Mouse (Mus musculus) megakaryocyte-erythroid progenitor cell, adult 5-6 weeks (primary cell): ENCODE measurements around the gene Lce1k. TPM values are rescaled to one million over a fixed set of nuclear protein-coding genes. Genes with fewer than 3 reads are reported as not detected.
"Not testable (repeated sequence)": the region's sequence is repeated elsewhere in the genome, so short reads cannot be mapped to it uniquely, and the experiment has no call there.

Experiments used
- ATAC-seq: replicated peaks from 2 replicates; pipeline ENCODE4 v1.8.0; 2016; ENCODE audit warnings: mild to moderate bottlenecking, inconsistent platforms; ENCODE audit not compliant: severe bottlenecking, poor library complexity, low FRiP score, low TSS enrichment
- total RNA-seq, 2 experiments: library from RNA; stranded (forward) in 1 of 2; stranded (reverse) in 1 of 2; fragments of 200-1000, 215-1000 nt in 1 of 2; fragments of >200 nt in 1 of 2; fragmentation: Nextera tagmentation in 1 of 2; gene quantifications; 2 replicates each; pipeline ENCODE4 v1.2.3; 2014 to 2017

The Lce1k gene
- total RNA-seq (2014; fragmentation: Nextera tagmentation) (not detected in 2 replicates), total RNA-seq (2017) (not detected in 2 replicates)

DNA sequence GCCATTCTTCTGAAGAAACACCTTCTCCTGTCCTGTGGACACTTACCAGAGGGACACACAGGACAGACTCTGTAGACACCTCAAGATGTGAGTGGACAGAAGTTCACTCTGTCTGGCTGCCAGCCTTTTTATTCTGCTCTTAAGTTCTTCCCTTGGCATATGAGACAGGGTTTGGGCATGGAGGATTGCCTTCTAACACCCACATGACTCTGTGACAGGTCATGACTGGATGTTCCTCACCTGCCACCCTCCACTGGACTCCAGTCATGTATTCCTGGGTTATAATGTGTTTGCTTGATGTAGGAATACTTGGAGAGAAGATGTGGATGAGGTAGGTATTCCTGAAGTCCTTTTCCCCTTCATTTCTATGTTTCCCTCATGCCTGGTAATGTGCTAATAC lies at the start of gene Lce1k:
Gene Lce1k, minus strand, starts transcription at position 101 of the 400 bp plus-strand sequence.
- ATAC-seq = no peak

DNA sequence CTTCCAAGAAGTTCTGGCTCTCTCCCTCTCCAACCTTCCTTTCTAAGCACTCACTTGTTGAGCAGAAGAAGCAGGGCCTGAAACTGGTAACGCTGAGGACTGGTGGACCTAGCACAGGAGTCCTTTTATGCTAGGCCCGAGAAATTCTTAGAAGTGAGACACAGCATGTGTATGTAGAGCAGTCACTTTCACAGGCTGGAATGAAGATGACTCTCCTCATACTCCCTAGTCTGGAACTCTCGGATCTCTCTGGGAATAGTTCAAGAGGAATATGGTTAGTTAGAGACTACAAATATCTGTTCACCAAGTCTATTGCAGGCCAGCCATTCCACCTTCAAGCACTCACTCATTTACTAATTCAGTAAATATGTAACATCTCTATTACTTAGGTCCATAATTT lies 43.5 kb upstream of the Lce1k start, which contains the start of gene Lce1l:
Gene Lce1l, minus strand, starts transcription at position 101 of the 400 bp plus-strand sequence.
- ATAC-seq = no peak

DNA sequence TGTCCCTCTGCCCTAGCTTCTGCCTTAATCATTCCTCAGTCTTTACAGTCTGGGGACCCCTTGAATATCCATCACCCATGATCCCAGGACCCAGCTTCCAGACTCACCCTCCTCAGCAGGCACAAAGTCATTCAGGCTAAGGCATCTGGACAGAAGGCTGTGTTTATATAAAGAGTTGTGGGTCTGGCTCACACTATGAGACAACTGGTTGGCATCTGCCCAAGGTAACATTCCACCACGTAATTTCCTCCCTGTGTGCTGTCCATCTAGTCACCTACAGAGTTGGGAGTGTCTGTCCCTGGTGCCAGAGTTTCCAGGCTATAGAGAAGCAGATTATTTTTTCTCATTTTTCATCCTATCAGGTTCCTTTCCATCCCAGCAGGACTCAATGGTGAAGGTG lies 19.4 kb upstream of the Lce1k start, which contains the start of gene Kprp:
Gene Kprp, minus strand, starts transcription at position 140 of the 400 bp plus-strand sequence.
- no peak for ATAC-seq

GRCm38 (mm10) chr3:92825808-92826207 lies 18.1 kb upstream of the Lce1k start:
- no peak for ATAC-seq

DNA sequence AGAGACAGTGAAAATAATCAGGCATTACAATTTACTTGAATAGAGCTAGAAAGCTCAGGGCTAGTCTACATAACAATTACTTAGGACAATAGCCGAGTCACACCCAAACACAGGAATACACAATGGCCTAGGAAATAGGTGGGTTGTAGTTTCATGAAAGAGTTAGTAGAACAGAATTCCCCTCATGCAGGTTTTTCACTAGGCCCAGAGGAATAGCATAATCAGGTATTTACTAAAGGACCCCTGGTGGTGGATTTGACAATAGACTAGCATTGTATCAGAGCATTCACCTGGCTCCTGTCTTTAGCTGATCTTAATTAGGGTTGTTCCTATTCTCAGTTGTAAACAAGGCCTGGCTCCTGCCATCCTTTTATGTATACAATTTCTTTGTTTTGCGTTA lies 8.3 kb upstream of the Lce1k start:
- ATAC-seq = not testable (repeated sequence)

GRCm38 (mm10) chr3:92815581-92815980 lies 7.9 kb upstream of the Lce1k start:
- ATAC-seq = no peak

DNA sequence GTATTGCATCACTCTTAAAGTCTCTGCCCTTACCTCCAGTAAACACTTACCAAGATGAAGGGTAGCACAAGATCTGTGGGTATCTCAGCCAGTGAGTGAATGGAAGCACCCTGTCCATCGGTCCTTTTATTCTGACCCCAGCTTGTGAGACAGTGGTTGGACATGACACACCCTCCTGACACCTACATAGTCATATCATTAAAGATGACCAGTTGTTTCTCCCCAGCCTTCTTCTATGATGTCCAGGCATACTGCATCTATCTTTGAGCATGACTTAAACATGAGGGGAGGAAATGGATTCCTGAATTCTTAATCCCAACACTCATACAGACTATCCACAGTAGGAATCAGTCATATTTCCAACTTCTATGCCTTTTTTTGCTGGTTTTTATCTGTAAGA lies 17.3 kb downstream of the Lce1k start, which contains the start of gene Lce1j:
Gene Lce1j, minus strand, starts transcription at position 101 of the 400 bp plus-strand sequence.
- no peak for ATAC-seq

- no peak for ATAC-seq
These were observed 28.9 kb downstream of the Lce1k start, which contains the start of gene Lce1i for GRCm38 (mm10) chr3:92778799-92779198. Gene Lce1i (minus strand): TSS chr3:92778899.

DNA sequence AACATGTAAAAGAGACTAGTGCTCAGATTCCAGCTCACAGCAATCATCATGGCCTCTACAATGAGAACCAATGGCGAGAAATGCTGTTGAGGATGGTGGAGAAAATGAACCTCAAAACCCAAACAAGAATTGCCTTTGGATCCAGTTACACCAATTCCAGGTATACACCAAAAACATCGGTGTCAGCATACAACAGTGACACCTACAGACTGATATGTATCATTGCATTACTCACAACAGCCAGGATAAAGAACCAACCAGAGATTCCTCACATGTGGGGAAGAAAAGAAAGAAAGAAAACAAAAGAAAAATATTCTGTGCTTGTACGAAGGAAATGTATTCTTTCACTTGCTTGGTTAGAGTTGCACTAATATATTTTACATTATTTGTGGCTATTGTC lies 36.1 kb downstream of the Lce1k start:
- ATAC-seq = no peak

DNA sequence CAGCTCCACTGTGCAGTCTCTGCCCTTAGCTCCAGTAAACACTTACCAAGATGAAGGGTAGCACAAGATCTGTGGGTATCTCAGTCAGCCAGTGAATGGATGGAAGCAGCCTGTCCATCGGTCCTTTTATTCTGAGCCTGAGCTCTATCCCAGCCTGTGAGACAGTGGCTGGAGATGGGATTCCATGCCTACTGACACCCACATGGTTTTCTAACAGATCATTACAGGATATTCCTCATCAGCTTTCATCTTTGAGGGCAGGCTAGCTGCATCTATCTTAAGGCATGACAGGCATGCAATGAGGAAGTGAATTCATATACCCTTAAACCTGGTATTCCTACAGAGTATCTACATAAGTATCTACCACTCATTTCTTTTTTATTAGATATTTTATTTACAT lies 42.7 kb downstream of the Lce1k start, which contains the start of gene Lce1h:
Gene Lce1h, minus strand, starts transcription at position 101 of the 400 bp plus-strand sequence.
- no peak for ATAC-seq

Other genes starting within 250 kb of the Lce1k start
- not detected in 2 replicates for gene Ivl, start 234.2 kb downstream of the Lce1k start, total RNA-seq (2014; fragmentation: Nextera tagmentation)
- not detected in 2 replicates for gene Ivl, start 234.2 kb downstream of the Lce1k start, total RNA-seq (2017)
- not detected in 2 replicates for gene Smcp, start 218.9 kb downstream of the Lce1k start, total RNA-seq (2014; fragmentation: Nextera tagmentation)
- not detected in 2 replicates for gene Smcp, start 218.9 kb downstream of the Lce1k start, total RNA-seq (2017)
- not detected in 2 replicates for gene 2210017I01Rik, start 200.4 kb downstream of the Lce1k start, total RNA-seq (2014; fragmentation: Nextera tagmentation)
- gene 2210017I01Rik, start 200.4 kb downstream of the Lce1k start, total RNA-seq (2017) = not detected in 2 replicates
- gene Lce6a, start 186.2 kb downstream of the Lce1k start, total RNA-seq (2014; fragmentation: Nextera tagmentation) = not detected in 2 replicates
- gene Lce6a, start 186.2 kb downstream of the Lce1k start, total RNA-seq (2017) = not detected in 2 replicates
- gene Lce1a1, start 159.6 kb downstream of the Lce1k start, total RNA-seq (2014; fragmentation: Nextera tagmentation) = not detected in 2 replicates
- gene Lce1a1, start 159.6 kb downstream of the Lce1k start, total RNA-seq (2017) = not detected in 2 replicates
- gene Lce1b, start 151.0 kb downstream of the Lce1k start, total RNA-seq (2014; fragmentation: Nextera tagmentation) = not detected in 2 replicates
- gene Lce1b, start 151.0 kb downstream of the Lce1k start, total RNA-seq (2017) = not detected in 2 replicates
- gene Lce1a2, start 137.6 kb downstream of the Lce1k start, total RNA-seq (2014; fragmentation: Nextera tagmentation) = not detected in 2 replicates
- not detected in 2 replicates for gene Lce1a2, start 137.6 kb downstream of the Lce1k start, total RNA-seq (2017)
- not detected in 2 replicates for gene Lce1c, start 128.6 kb downstream of the Lce1k start, total RNA-seq (2014; fragmentation: Nextera tagmentation)
- gene Lce1c, start 128.6 kb downstream of the Lce1k start, total RNA-seq (2017) = not detected in 2 replicates
- not detected in 2 replicates for gene Lce1d, start 120.7 kb downstream of the Lce1k start, total RNA-seq (2014; fragmentation: Nextera tagmentation)
- gene Lce1d, start 120.7 kb downstream of the Lce1k start, total RNA-seq (2017) = not detected in 2 replicates
- gene Lce1e, start 98.8 kb downstream of the Lce1k start, total RNA-seq (2014; fragmentation: Nextera tagmentation) = not detected in 2 replicates
- gene Lce1e, start 98.8 kb downstream of the Lce1k start, total RNA-seq (2017) = not detected in 2 replicates
- gene Lce1f, start 87.5 kb downstream of the Lce1k start, total RNA-seq (2014; fragmentation: Nextera tagmentation) = not detected in 2 replicates
- not detected in 2 replicates for gene Lce1f, start 87.5 kb downstream of the Lce1k start, total RNA-seq (2017)
- gene Gm38119, start 68.8 kb downstream of the Lce1k start, total RNA-seq (2014; fragmentation: Nextera tagmentation) = not detected in 2 replicates
- not detected in 2 replicates for gene Gm38119, start 68.8 kb downstream of the Lce1k start, total RNA-seq (2017)
- gene Lce1g, start 55.6 kb downstream of the Lce1k start, total RNA-seq (2014; fragmentation: Nextera tagmentation) = not detected in 2 replicates
- not detected in 2 replicates for gene Lce1g, start 55.6 kb downstream of the Lce1k start, total RNA-seq (2017)
- not detected in 2 replicates for gene Lce1h, start 42.8 kb downstream of the Lce1k start, total RNA-seq (2014; fragmentation: Nextera tagmentation)
- not detected in 2 replicates for gene Lce1h, start 42.8 kb downstream of the Lce1k start, total RNA-seq (2017)
- not detected in 2 replicates for gene Lce1i, start 29.0 kb downstream of the Lce1k start, total RNA-seq (2014; fragmentation: Nextera tagmentation)
- gene Lce1i, start 29.0 kb downstream of the Lce1k start, total RNA-seq (2017) = not detected in 2 replicates
- not detected in 2 replicates for gene Lce1j, start 17.4 kb downstream of the Lce1k start, total RNA-seq (2014; fragmentation: Nextera tagmentation)
- gene Lce1j, start 17.4 kb downstream of the Lce1k start, total RNA-seq (2017) = not detected in 2 replicates
- not detected in 2 replicates for gene Kprp, start 19.4 kb upstream of the Lce1k start, total RNA-seq (2014; fragmentation: Nextera tagmentation)
- gene Kprp, start 19.4 kb upstream of the Lce1k start, total RNA-seq (2017) = not detected in 2 replicates
- not detected in 2 replicates for gene Lce1l, start 43.4 kb upstream of the Lce1k start, total RNA-seq (2014; fragmentation: Nextera tagmentation)
- gene Lce1l, start 43.4 kb upstream of the Lce1k start, total RNA-seq (2017) = not detected in 2 replicates
- not detected in 2 replicates for gene 2310050C09Rik, start 62.3 kb upstream of the Lce1k start, total RNA-seq (2014; fragmentation: Nextera tagmentation)
- not detected in 2 replicates for gene 2310050C09Rik, start 62.3 kb upstream of the Lce1k start, total RNA-seq (2017)
- not detected in 2 replicates for gene Lce3a, start 118.3 kb upstream of the Lce1k start, total RNA-seq (2014; fragmentation: Nextera tagmentation)
- not detected in 2 replicates for gene Lce3a, start 118.3 kb upstream of the Lce1k start, total RNA-seq (2017)
- not detected in 2 replicates for gene Lce3b, start 125.1 kb upstream of the Lce1k start, total RNA-seq (2014; fragmentation: Nextera tagmentation)
- not detected in 2 replicates for gene Lce3b, start 125.1 kb upstream of the Lce1k start, total RNA-seq (2017)
- not detected in 2 replicates for gene Lce3c, start 136.6 kb upstream of the Lce1k start, total RNA-seq (2014; fragmentation: Nextera tagmentation)
- gene Lce3c, start 136.6 kb upstream of the Lce1k start, total RNA-seq (2017) = not detected in 2 replicates
- gene Lce3d, start 149.5 kb upstream of the Lce1k start, total RNA-seq (2014; fragmentation: Nextera tagmentation) = not detected in 2 replicates
- not detected in 2 replicates for gene Lce3d, start 149.5 kb upstream of the Lce1k start, total RNA-seq (2017)
- gene Lce3e, start 159.2 kb upstream of the Lce1k start, total RNA-seq (2014; fragmentation: Nextera tagmentation) = not detected in 2 replicates
- gene Lce3e, start 159.2 kb upstream of the Lce1k start, total RNA-seq (2017) = not detected in 2 replicates
- not detected in 2 replicates for gene Lce3f, start 184.3 kb upstream of the Lce1k start, total RNA-seq (2014; fragmentation: Nextera tagmentation)
- gene Lce3f, start 184.3 kb upstream of the Lce1k start, total RNA-seq (2017) = not detected in 2 replicates
- not detected in 2 replicates for gene Crct1, start 207.8 kb upstream of the Lce1k start, total RNA-seq (2014; fragmentation: Nextera tagmentation)
- gene Crct1, start 207.8 kb upstream of the Lce1k start, total RNA-seq (2017) = not detected in 2 replicates
- gene Lce1m, start 211.2 kb upstream of the Lce1k start, total RNA-seq (2014; fragmentation: Nextera tagmentation) = not detected in 2 replicates
- not detected in 2 replicates for gene Lce1m, start 211.2 kb upstream of the Lce1k start, total RNA-seq (2017)